Mouse (Mus musculus): ENCODE data around the gene Blm. TPM values are rescaled to one million over a fixed set of nuclear protein-coding genes. Genes with fewer than 3 reads are reported as not detected.

The Blm gene
- 7.1 and 10.4 TPM in 2 replicates for total RNA-seq (2014; rRNA removed)
- 3.1 and 5.5 TPM in 2 replicates for polyA plus RNA-seq (2015; fragmentation: Nextera tagmentation; extraction: Ambion mirVana)

- WGBS = under 1% methylated on average over 43 of the region's 43 CpGs
- H3K9me3 ChIP-seq (ENCODE audit: low read length) = no peaks in the 10 kb centered on the region
- peak within 1 kb of the TSS; percentile 81 for H3K27ac ChIP-seq (ENCODE audit: low read depth, low read length)
- peak within 1 kb of the TSS; percentile 82 for H3K4me3 ChIP-seq (ENCODE audit: low read depth, low read length)
- TF ChIP-seq CTCF (IDR thresholded peaks at IDR 0.05; ENCODE audit: low read depth) = 0 out of 2 replicates have a peak, but pooled peaks have one; percentile 9
- peak within 1 kb of the TSS; percentile 86 for H3K4me2 ChIP-seq (ENCODE audit: low read depth)
- H3K27me3 ChIP-seq (ENCODE audit: insufficient read depth, low read length) = no peaks in the 10 kb centered on the region
- peak; percentile 98 for DNase-seq
- ATAC-seq = peak; percentile 100
- peak within 1 kb of the TSS; percentile 71 for H3K9ac ChIP-seq
- H3K36me3 ChIP-seq (ENCODE audit: insufficient read depth) = no peaks in the 10 kb centered on the region
- H3K4me1 ChIP-seq (ENCODE audit: insufficient read depth) = no peaks in the 10 kb centered on the region
These were observed at the start of gene Blm for GRCm38 (mm10) chr7:80535009-80535744. Blm (minus strand) TSS chr7:80535119.

- Histone ChIP-seq H3K9me3 (ENCODE audit: low read length) (no peaks in the 10 kb centered on the region), H3K4me1 (ENCODE audit: insufficient read depth) (no peaks in the 10 kb centered on the region), H3K36me3 (ENCODE audit: insufficient read depth) (peaks cover 9% of the 10 kb centered on the region), H3K27me3 (ENCODE audit: insufficient read depth, low read length) (no peaks in the 10 kb centered on the region), H3K4me3 (ENCODE audit: low read depth, low read length) (no peak overlapping the region), H3K4me2 (ENCODE audit: low read depth) (no peak overlapping the region), H3K27ac (ENCODE audit: low read depth, low read length) (no peak overlapping the region), H3K9ac (no peak overlapping the region)
- DNase-seq (peak; percentile 80), ATAC-seq (peak; percentile 84)
- TF ChIP-seq CTCF (IDR thresholded peaks at IDR 0.05; ENCODE audit: low read depth) = peak; percentile 93
- 42% methylated on average over 6 of the region's 6 CpGs for WGBS
These were observed 49.1 kb upstream of the Blm start for GRCm38 (mm10) chr7:80583981-80584380.

GRCm38 (mm10) chr7:80582821-80583451, 48.0 kb upstream of the Blm start:
- Histone ChIP-seq H3K4me2 (ENCODE audit: low read depth) (no peak overlapping the region), H3K27me3 (ENCODE audit: insufficient read depth, low read length) (no peaks in the 10 kb centered on the region), H3K27ac (ENCODE audit: low read depth, low read length) (no peak overlapping the region), H3K36me3 (ENCODE audit: insufficient read depth) (no peaks in the 10 kb centered on the region), H3K4me3 (ENCODE audit: low read depth, low read length) (no peak overlapping the region), H3K4me1 (ENCODE audit: insufficient read depth) (no peaks in the 10 kb centered on the region), H3K9ac (no peak overlapping the region), H3K9me3 (ENCODE audit: low read length) (no peaks in the 10 kb centered on the region)
- no peak for TF ChIP-seq CTCF (IDR thresholded peaks at IDR 0.05; ENCODE audit: low read depth)
- ATAC-seq (no peak), DNase-seq (no peak)
- 73% methylated on average over 20 of the region's 20 CpGs for WGBS

- 0 out of 2 replicates have a peak, but pooled peaks have one; percentile 26 for ATAC-seq
- no peak overlapping the region for H3K27ac ChIP-seq (ENCODE audit: low read depth, low read length)
- no peaks in the 10 kb centered on the region for H3K4me1 ChIP-seq (ENCODE audit: insufficient read depth)
- no peak overlapping the region for H3K4me2 ChIP-seq (ENCODE audit: low read depth)
- peak; percentile 80 for TF ChIP-seq CTCF (IDR thresholded peaks at IDR 0.05; ENCODE audit: low read depth)
- WGBS = 32% methylated on average over 6 of the region's 6 CpGs
- no peaks in the 10 kb centered on the region for H3K27me3 ChIP-seq (ENCODE audit: insufficient read depth, low read length)
- H3K36me3 ChIP-seq (ENCODE audit: insufficient read depth) = no peaks in the 10 kb centered on the region
- H3K9me3 ChIP-seq (ENCODE audit: low read length) = no peaks in the 10 kb centered on the region
- no peak for DNase-seq
- no peak overlapping the region for H3K9ac ChIP-seq
- no peak overlapping the region for H3K4me3 ChIP-seq (ENCODE audit: low read depth, low read length)
These were observed 45.4 kb upstream of the Blm start for GRCm38 (mm10) chr7:80580368-80580767.

- H3K4me3 ChIP-seq (ENCODE audit: low read depth, low read length) = no peak overlapping the region
- ATAC-seq (peak; percentile 72), DNase-seq (peak; percentile 72)
- peak overlapping the region; percentile 2; the same call in 1 of the 2 replicates for H3K27ac ChIP-seq (ENCODE audit: low read depth, low read length)
- no peak overlapping the region for H3K4me2 ChIP-seq (ENCODE audit: low read depth)
- no peak for TF ChIP-seq CTCF (IDR thresholded peaks at IDR 0.05; ENCODE audit: low read depth)
- no peaks in the 10 kb centered on the region for H3K36me3 ChIP-seq (ENCODE audit: insufficient read depth)
- H3K27me3 ChIP-seq (ENCODE audit: insufficient read depth, low read length) = no peaks in the 10 kb centered on the region
- H3K9me3 ChIP-seq (ENCODE audit: low read length) = no peaks in the 10 kb centered on the region
- H3K9ac ChIP-seq = no peak overlapping the region
- no peaks in the 10 kb centered on the region for H3K4me1 ChIP-seq (ENCODE audit: insufficient read depth)
- WGBS = 42% methylated on average over 14 of the region's 14 CpGs
These were observed 42.6 kb upstream of the Blm start for GRCm38 (mm10) chr7:80577417-80577980.

GRCm38 (mm10) chr7:80576626-80577025, 41.7 kb upstream of the Blm start:
- ATAC-seq (no peak), DNase-seq (no peak)
- 70% methylated on average over 3 of the region's 3 CpGs for WGBS
- no peaks in the 10 kb centered on the region for H3K27me3 ChIP-seq (ENCODE audit: insufficient read depth, low read length)
- H3K27ac ChIP-seq (ENCODE audit: low read depth, low read length) = no peak overlapping the region
- no peak for TF ChIP-seq CTCF (IDR thresholded peaks at IDR 0.05; ENCODE audit: low read depth)
- H3K4me3 ChIP-seq (ENCODE audit: low read depth, low read length) = no peak overlapping the region
- no peak overlapping the region for H3K9ac ChIP-seq
- H3K4me2 ChIP-seq (ENCODE audit: low read depth) = no peak overlapping the region
- no peaks in the 10 kb centered on the region for H3K4me1 ChIP-seq (ENCODE audit: insufficient read depth)
- H3K9me3 ChIP-seq (ENCODE audit: low read length) = no peaks in the 10 kb centered on the region
- no peaks in the 10 kb centered on the region for H3K36me3 ChIP-seq (ENCODE audit: insufficient read depth)

- Histone ChIP-seq H3K9ac (no peak overlapping the region), H3K4me1 (ENCODE audit: insufficient read depth) (no peaks in the 10 kb centered on the region), H3K9me3 (ENCODE audit: low read length) (no peaks in the 10 kb centered on the region), H3K4me2 (ENCODE audit: low read depth) (no peak overlapping the region), H3K36me3 (ENCODE audit: insufficient read depth) (no peaks in the 10 kb centered on the region), H3K4me3 (ENCODE audit: low read depth, low read length) (no peak overlapping the region), H3K27ac (ENCODE audit: low read depth, low read length) (no peak overlapping the region), H3K27me3 (ENCODE audit: insufficient read depth, low read length) (no peaks in the 10 kb centered on the region)
- DNase-seq (no peak), ATAC-seq (no peak)
- 92% methylated on average over 9 of the region's 9 CpGs for WGBS
- no peak for TF ChIP-seq CTCF (IDR thresholded peaks at IDR 0.05; ENCODE audit: low read depth)
These were observed 40.8 kb upstream of the Blm start for GRCm38 (mm10) chr7:80575750-80576149.
